Mouse (Mus musculus) neural tube, embryonic 13.5 days (tissue): ENCODE results near the gene Nat8f4. TPM values are rescaled to one million over a fixed set of nuclear protein-coding genes. Genes with fewer than 3 reads are reported as not detected.
A peak's percentile ranks its signal among the peaks of the same experiment; 100 is the strongest.
"Not testable (repeated sequence)": the region's sequence is repeated elsewhere in the genome, so short reads cannot be mapped to it uniquely, and the experiment has no call there.

Experiments
- ATAC-seq: fragments of 200-750 bp; cut with Nextera tagmentation; 2 replicates; pipeline ENCODE4 v1.8.0; 2017; ENCODE audit warnings: low read depth, mild to moderate bottlenecking, moderate TSS enrichment, moderate library complexity
- H3K27ac ChIP-seq: fragments of 300-500 bp; sonication (generic); replicated peaks from 2 replicates; pipeline ENCODE4 v1.5.1; 2015; ENCODE audit warnings: moderate library complexity, mild to moderate bottlenecking, inconsistent platforms
- H3K27me3 ChIP-seq: fragments of 300-500 bp; sonication (generic); 2 replicates; pipeline ENCODE4 v1.6.1; 2015; ENCODE audit warnings: mild to moderate bottlenecking, inconsistent platforms
- H3K36me3 ChIP-seq: fragments of 300-500 bp; sonication (generic); 2 replicates; pipeline ENCODE4 v1.6.1; 2015; ENCODE audit warnings: mild to moderate bottlenecking, inconsistent platforms
- H3K4me1 ChIP-seq: fragments of 300-500 bp; sonication (generic); replicated peaks from 2 replicates; pipeline ENCODE4 v1.6.1; 2015; ENCODE audit warnings: inconsistent platforms
- H3K4me2 ChIP-seq: fragments of 300-500 bp; sonication (generic); 2 replicates; pipeline ENCODE4 v1.6.1; 2015; ENCODE audit warnings: inconsistent platforms, mild to moderate bottlenecking, moderate library complexity
- H3K4me3 ChIP-seq: fragments of 300-500 bp; sonication (generic); 2 replicates; pipeline ENCODE4 v1.5.1; 2015; ENCODE audit warnings: mild to moderate bottlenecking, inconsistent platforms
- H3K9ac ChIP-seq: fragments of 300-500 bp; sonication (generic); 2 replicates; pipeline ENCODE4 v1.6.1; 2015; ENCODE audit warnings: moderate library complexity, mild to moderate bottlenecking, inconsistent platforms
- H3K9me3 ChIP-seq: fragments of 300-500 bp; sonication (generic); 2 replicates; pipeline ENCODE4 v1.6.1; 2016; ENCODE audit warnings: inconsistent platforms
- WGBS: fragments of 180-500 bp; shearing (Covaris S2); methylation state at CpG from one replicate; pipeline ENCODE4 v1.1.7; 2015; 5-methylcytosine and 5-hydroxymethylcytosine counted together
- polyA plus RNA-seq: library from polyadenylated mRNA; unstranded; fragments of >200 nt; fragmentation: Nextera tagmentation; extraction: Ambion mirVana; gene quantifications from 2 replicates; pipeline ENCODE4 v1.2.1, GENCODE M21; 2015

Nat8f4 gene
- polyA plus RNA-seq, 1 experiment from 2014 or later, result 4.6 TPM

DNA sequence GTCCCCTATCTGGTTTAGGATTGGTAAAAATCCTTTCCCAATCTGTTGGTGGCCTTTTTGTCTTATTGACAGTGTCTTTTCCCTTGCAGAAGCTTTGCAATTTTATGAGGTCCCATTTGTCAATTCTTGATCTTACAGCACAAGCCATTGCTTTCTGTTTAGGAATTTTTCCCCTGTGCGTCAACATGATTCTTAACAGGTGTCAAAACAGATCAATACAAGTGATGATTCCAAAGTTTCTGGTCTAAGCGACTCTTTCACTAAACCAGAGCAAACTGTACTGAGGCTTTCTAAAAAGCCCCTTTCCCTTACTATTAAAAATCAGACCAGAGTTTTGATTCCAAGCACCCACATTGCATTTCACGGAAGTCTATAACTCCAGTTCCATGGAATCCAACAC, 13.7 kb upstream of the Nat8f4 start:
- H3K4me3 ChIP-seq, result not testable (repeated sequence)

GRCm38 (mm10) chr6:85916596-85916995, 11.9 kb upstream of the Nat8f4 start:
- Histone ChIP-seq H3K9ac (peak overlapping the region; percentile 84), H3K4me2 (peak overlapping the region; percentile 87), H3K27ac (peak overlapping the region; percentile 87; the same call in 1 of the 2 replicates), H3K4me3 (peak overlapping the region; percentile 62), H3K27me3 (no peaks in the 10 kb centered on the region), H3K4me1 (peaks cover 20% of the 10 kb centered on the region), H3K36me3 (peaks cover 14% of the 10 kb centered on the region), H3K9me3 (no peaks in the 10 kb centered on the region)
- WGBS, result 85% methylated on average over 6 of the region's 6 CpGs
- ATAC-seq, result no peak

More for the DNA sequence above, 13.7 kb upstream of the Nat8f4 start:
- H3K36me3 ChIP-seq, result peaks cover 28% of the 10 kb centered on the region
- not testable (repeated sequence) for H3K27ac ChIP-seq, ATAC-seq, H3K4me2 ChIP-seq, H3K27me3 ChIP-seq, H3K9ac ChIP-seq, H3K9me3 ChIP-seq
- WGBS, result 93% methylated on average over 3 of the region's 3 CpGs
- peaks cover 20% of the 10 kb centered on the region for H3K4me1 ChIP-seq

GRCm38 (mm10) chr6:85915539-85916513, 11.1 kb upstream of the Nat8f4 start, which contains the start of gene Nat8f1:
Nat8f1 (minus strand) TSS chr6:85915687.
- H3K36me3 ChIP-seq, H3K9me3 ChIP-seq, H3K27me3 ChIP-seq: not testable (repeated sequence)
- H3K27ac ChIP-seq, result peak within 1 kb of the TSS; percentile 87
- H3K4me1 ChIP-seq, result peaks cover 20% of the 10 kb centered on the region
- peak within 1 kb of the TSS; percentile 87 for H3K4me2 ChIP-seq
- WGBS, result under 1% methylated on average over 61 of the region's 61 CpGs
- peak; percentile 98 for ATAC-seq
- H3K4me3 ChIP-seq, result peak within 1 kb of the TSS; percentile 62
- peak within 1 kb of the TSS; percentile 84 for H3K9ac ChIP-seq

DNA sequence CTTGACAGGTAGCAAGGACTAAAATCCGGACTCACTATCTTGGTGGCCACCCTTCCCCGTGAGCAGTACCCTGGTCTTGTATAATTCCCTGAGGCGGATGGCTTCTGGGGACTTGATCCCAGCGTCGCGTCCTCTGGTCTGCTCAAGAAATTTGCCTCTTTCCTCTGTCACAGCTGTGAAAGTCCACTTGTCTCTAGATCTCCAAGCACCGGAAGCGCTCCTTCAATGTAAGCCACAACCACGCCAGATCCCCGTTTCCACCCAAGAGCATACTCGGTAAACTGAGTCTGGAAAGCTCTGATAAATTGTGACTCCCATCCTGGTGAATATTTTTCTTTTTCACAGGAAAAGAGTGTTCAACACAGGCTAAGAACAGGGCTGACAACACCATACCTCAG, 10.5 kb upstream of the Nat8f4 start:
- H3K4me1 ChIP-seq, result peaks cover 20% of the 10 kb centered on the region
- H3K4me2 ChIP-seq, result peak overlapping the region; percentile 87
- ATAC-seq, result peak; percentile 19; the same call in 1 of the 2 replicates
- H3K27me3 ChIP-seq, result no peaks in the 10 kb centered on the region
- 0 out of 2 replicates have a peak, but pooled peaks cover under 1% of the 10 kb centered on the region for H3K36me3 ChIP-seq
- peak overlapping the region; percentile 62 for H3K4me3 ChIP-seq
- H3K27ac ChIP-seq, result peak overlapping the region; percentile 87
- peak overlapping the region; percentile 84 for H3K9ac ChIP-seq
- 6% methylated on average over 11 of the region's 11 CpGs for WGBS
- H3K9me3 ChIP-seq, result no peaks in the 10 kb centered on the region

DNA sequence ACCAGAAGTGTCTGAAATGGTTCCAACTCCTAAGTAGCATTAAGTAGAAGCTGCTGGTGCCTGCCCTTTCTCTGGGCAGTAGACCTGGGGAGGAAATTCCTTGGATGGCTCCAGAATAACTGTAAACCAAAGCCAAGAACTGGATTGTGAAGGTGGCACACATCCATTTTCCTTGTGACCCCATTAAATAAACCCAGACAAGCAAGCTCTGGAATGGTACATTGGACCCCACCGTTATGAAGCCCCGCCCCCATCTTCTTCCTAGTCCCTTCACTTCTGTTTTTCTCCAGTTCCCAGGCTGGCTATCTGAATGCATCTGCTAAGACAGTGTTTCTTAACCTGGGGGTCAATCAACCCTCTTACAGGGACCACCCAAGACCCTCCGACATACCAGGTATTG, 6.9 kb upstream of the Nat8f4 start, which contains the start of gene Tprkb:
Gene Tprkb (plus strand): TSS at position 279 of the 400 bp plus-strand sequence.
- Histone ChIP-seq H3K36me3 (no peaks in the 10 kb centered on the region), H3K4me3 (no peak within 1 kb of the TSS), H3K27me3 (no peaks in the 10 kb centered on the region), H3K27ac (no peak within 1 kb of the TSS), H3K9ac (no peak within 1 kb of the TSS), H3K4me2 (no peak within 1 kb of the TSS), H3K4me1 (peaks cover 19% of the 10 kb centered on the region), H3K9me3 (no peaks in the 10 kb centered on the region)
- WGBS, result 90% methylated on average over 3 of the region's 3 CpGs
- ATAC-seq, result no peak

- 96% methylated on average over 1 of the region's 1 CpGs for WGBS
- Histone ChIP-seq H3K4me3 (no peak overlapping the region), H3K36me3 (no peaks in the 10 kb centered on the region), H3K4me2 (no peak overlapping the region), H3K9me3 (no peaks in the 10 kb centered on the region), H3K27ac (no peak overlapping the region), H3K27me3 (no peaks in the 10 kb centered on the region), H3K4me1 (peaks cover 8% of the 10 kb centered on the region), H3K9ac (no peak overlapping the region)
- ATAC-seq, result no peak
Measured at GRCm38 (mm10) chr6:85909704-85910103, 5.0 kb upstream of the Nat8f4 start.

DNA sequence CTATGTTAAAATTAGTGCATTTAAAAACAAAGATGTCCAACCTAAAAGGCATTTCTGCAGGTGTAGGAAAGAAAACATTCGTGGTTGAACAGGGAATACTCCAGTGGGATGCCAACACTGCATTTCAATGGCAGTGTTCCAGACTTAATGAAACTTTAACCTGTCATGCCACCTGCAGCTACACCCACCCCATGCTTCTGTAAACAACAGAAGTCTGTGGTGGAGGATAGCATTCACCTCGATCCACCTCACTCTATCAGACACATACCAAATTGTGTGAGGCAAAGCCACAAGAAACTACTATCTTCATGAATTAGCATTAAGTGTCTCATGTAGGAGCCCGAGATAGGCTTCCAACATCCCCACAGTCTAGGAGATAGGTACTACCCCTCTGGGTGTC, 3.7 kb upstream of the Nat8f4 start:
- Histone ChIP-seq H3K36me3 (no peaks in the 10 kb centered on the region), H3K27me3 (no peaks in the 10 kb centered on the region), H3K9ac (no peak overlapping the region), H3K4me3 (no peak overlapping the region), H3K9me3 (no peaks in the 10 kb centered on the region), H3K4me1 (no peaks in the 10 kb centered on the region), H3K4me2 (no peak overlapping the region), H3K27ac (no peak overlapping the region)
- ATAC-seq, result no peak
- WGBS, result 77% methylated on average over 3 of the region's 3 CpGs

DNA sequence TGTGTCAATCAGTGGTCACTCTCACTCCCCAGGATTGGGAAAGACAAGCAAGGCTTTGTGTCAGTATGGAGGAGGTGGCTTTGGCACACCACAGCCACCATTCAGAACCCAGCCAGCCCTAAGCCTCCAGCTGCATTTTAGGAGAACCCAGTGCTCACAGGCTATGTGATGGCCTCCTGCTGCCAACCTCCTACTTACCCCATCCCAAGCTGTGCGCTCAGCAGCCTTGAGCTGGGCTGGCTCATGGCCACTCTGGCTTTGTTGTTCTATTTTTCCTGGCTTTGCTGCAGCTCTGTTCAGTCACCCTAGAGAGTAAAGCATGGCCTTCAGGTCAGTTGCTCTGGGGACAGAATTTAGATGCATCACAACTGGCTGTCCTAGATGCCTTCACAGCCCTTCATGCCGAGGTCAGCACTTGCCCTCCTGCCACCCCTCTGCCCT, 2.2 kb upstream of the Nat8f4 start:
- not testable (repeated sequence) for H3K4me1 ChIP-seq, H3K27me3 ChIP-seq, H3K4me2 ChIP-seq, H3K9ac ChIP-seq, H3K9me3 ChIP-seq, H3K4me3 ChIP-seq, H3K36me3 ChIP-seq, ATAC-seq
- 0 out of 2 replicates have a peak overlapping the region, but pooled peaks have one; percentile 13 for H3K27ac ChIP-seq
- WGBS, result 58% methylated on average over 2 of the region's 2 CpGs

- H3K4me1 ChIP-seq, result no peaks in the 10 kb centered on the region
- no peak overlapping the region for H3K4me2 ChIP-seq
- H3K9me3 ChIP-seq, result no peaks in the 10 kb centered on the region
- H3K36me3 ChIP-seq, result no peaks in the 10 kb centered on the region
- ATAC-seq, result no peak
- no peaks in the 10 kb centered on the region for H3K27me3 ChIP-seq
- H3K9ac ChIP-seq, result no peak overlapping the region
- no peak overlapping the region for H3K27ac ChIP-seq
- WGBS, result 93% methylated on average over 2 of the region's 2 CpGs
- no peak overlapping the region for H3K4me3 ChIP-seq
Measured at GRCm38 (mm10) chr6:85902303-85902702, 2.4 kb downstream of the Nat8f4 start.

DNA sequence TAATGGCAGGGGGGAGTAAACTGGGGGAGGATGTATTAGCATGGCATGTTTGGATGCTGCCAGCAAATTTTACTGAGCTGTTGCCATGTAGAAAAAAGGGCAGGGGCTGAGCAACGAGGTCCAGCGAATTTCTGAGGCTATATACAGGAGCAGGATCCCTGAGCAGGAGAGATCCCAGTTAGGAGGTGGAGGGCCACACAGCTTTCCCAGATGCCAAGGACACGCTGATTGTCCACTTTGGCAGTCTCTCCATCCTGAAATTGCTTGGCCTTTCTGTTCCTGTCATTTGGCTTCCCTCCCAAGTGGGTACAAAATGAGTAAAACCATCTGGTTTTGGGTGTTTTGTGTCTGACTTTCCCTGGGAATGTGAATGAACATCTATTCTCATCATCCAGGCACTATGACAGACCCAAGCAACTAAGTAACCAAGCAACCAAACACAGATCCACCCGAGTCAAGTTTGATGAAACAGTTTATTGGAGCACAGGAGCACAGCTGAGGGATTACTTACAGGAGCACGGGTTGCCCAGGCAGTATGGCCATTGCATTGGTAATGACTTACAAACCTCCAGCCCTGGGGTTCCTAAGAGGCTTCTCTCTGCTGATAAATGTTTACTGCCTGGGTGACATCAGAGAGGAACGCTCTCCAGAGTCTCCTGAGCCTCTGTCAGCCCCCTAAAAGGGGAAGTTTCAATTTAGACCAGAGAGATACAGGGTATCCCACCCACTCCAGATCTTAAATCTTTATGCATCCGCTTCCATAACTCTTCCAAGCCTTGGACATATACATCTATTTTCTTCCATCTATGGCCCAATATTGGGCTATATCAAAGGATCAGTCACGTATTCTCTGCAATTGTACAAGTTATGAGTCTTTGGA, 5.8 kb downstream of the Nat8f4 start:
- H3K27ac ChIP-seq, H3K9ac ChIP-seq, ATAC-seq, H3K4me1 ChIP-seq, H3K4me2 ChIP-seq, H3K9me3 ChIP-seq, H3K4me3 ChIP-seq, H3K27me3 ChIP-seq, H3K36me3 ChIP-seq: not testable (repeated sequence)
- WGBS, result 79% methylated on average over 7 of the region's 8 CpGs

DNA sequence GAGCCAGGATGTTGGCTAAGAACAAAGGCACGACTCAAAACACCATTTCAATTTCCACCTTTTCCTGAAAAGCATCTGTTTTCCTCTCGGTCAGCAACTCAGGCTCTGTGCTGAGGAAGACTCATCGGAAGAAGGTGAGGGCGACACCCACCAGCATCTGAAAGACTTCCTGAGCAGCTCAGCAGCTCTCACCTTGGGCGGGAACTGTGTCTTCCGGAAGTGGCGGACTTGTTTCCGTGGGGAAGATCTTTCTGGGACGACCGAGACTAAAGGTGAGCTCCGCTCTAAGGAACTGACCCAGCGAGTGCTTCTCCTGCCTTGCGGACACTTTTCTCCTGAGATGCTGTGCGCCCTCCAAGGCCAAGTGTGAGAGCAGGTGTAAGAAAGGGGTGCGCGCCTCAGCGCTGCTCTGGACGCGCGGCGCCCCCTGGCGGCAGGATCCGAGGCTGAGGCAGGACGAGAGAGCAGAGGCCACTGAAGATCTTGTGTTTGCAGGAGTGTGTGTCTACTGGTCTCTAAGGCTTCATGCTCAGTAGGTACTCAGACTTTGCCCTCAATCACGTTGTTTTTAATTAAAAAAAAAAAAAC, 9.5 kb downstream of the Nat8f4 start:
- not testable (repeated sequence) for H3K4me3 ChIP-seq, H3K36me3 ChIP-seq, H3K4me2 ChIP-seq, H3K9ac ChIP-seq, ATAC-seq, H3K27ac ChIP-seq, H3K27me3 ChIP-seq, H3K4me1 ChIP-seq
- WGBS, result 76% methylated on average over 25 of the region's 25 CpGs
- H3K9me3 ChIP-seq, result peaks cover 14% of the 10 kb centered on the region; the same call in 1 of the 2 replicates
